Mouse (Mus musculus) liver, embryonic 14.5 days (tissue): ENCODE results near the gene Inpp5a. TPM values are rescaled to one million over a fixed set of nuclear protein-coding genes. Genes with fewer than 3 reads are reported as not detected.

Experiments used
- ATAC-seq: fragments of 200-750 bp; cut with Nextera tagmentation; 2 replicates; pipeline ENCODE4 v1.8.0; 2017; ENCODE audit warnings: moderate number of reproducible peaks, mild to moderate bottlenecking, moderate library complexity; ENCODE audit not compliant: insufficient read depth
- DNase-seq, 3 experiments: peaks; one replicate each; pipeline ENCODE4 v3.0.0-alpha.2; 2012 to 2013; ENCODE audit warnings: low read depth in 3 of 3, low spot score in 3 of 3
- H3K27ac ChIP-seq: fragments of 300-500 bp; sonication (generic); 2 replicates; pipeline ENCODE4 v1.5.1; 2014; ENCODE audit warnings: moderate library complexity, mild to moderate bottlenecking, control low read depth, inconsistent platforms
- H3K27me3 ChIP-seq: fragments of 300-500 bp; sonication (generic); 2 replicates; pipeline ENCODE4 v1.6.1; 2014; ENCODE audit warnings: mild to moderate bottlenecking, low read length, moderate library complexity; ENCODE audit not compliant: control insufficient read depth, insufficient read depth
- H3K36me3 ChIP-seq: fragments of 300-500 bp; sonication (generic); replicated peaks from 2 replicates; pipeline ENCODE4 v1.6.1; 2014; ENCODE audit warnings: low read depth; ENCODE audit not compliant: control insufficient read depth, insufficient read depth
- H3K4me1 ChIP-seq, 2 experiments: fragments of 200-500 bp in 1 of 2; fragments of 300-500 bp in 1 of 2; sonication (generic) in 1 of 2; replicated peaks; 2 replicates each; pipeline ENCODE4 v1.6.1; 2012 to 2014; ENCODE audit warnings: antibody characterized with exemption in 1 of 2, inconsistent platforms in 1 of 2, low read length in 1 of 2; ENCODE audit not compliant: control insufficient read depth in 2 of 2, insufficient read depth in 2 of 2
- H3K4me2 ChIP-seq: fragments of 300-500 bp; sonication (generic); 2 replicates; pipeline ENCODE4 v1.6.1; 2014; ENCODE audit warnings: low read depth, mild to moderate bottlenecking, control low read depth, moderate library complexity
- H3K4me3 ChIP-seq, 2 experiments: fragments of 200-500 bp in 1 of 2; fragments of 300-500 bp in 1 of 2; sonication (generic) in 1 of 2; 2 replicates each; pipeline ENCODE4 v1.5.1; 2012 to 2014; ENCODE audit warnings: low read depth in 2 of 2, low read length in 2 of 2, mild to moderate bottlenecking in 2 of 2, control low read depth in 1 of 2, inconsistent platforms in 1 of 2, moderate library complexity in 1 of 2; ENCODE audit not compliant: insufficient read depth in 1 of 2
- H3K9ac ChIP-seq: fragments of 300-500 bp; sonication (generic); replicated peaks from 2 replicates; pipeline ENCODE4 v1.6.1; 2014; ENCODE audit warnings: mild to moderate bottlenecking, control low read depth, moderate library complexity
- H3K9me3 ChIP-seq: fragments of 300-500 bp; sonication (generic); 2 replicates; pipeline ENCODE4 v1.6.1; 2016; ENCODE audit warnings: low read length, mixed read lengths; ENCODE audit not compliant: control insufficient read depth
- CTCF ChIP-seq: IDR thresholded peaks from 2 replicates; pipeline ENCODE4 v1.5.1; 2016; ENCODE audit warnings: antibody characterized with exemption, low read depth, control low read depth
- EP300 ChIP-seq: IDR thresholded peaks from 2 replicates; pipeline ENCODE4 v1.6.1; 2016; ENCODE audit warnings: antibody characterized with exemption, low read depth
- WGBS: fragments of 180-500 bp; shearing (Covaris S2); extraction: QIAGEN DNeasy Blood & Tissue Kit; methylation state at CpG from one replicate; pipeline ENCODE4 v1.1.7; 2014; ENCODE audit not compliant: insufficient replicate concordance; 5-methylcytosine and 5-hydroxymethylcytosine counted together
- polyA plus RNA-seq, 2 experiments: library from polyadenylated mRNA; depleted of rRNA in 1 of 2; stranded (reverse) in 1 of 2; unstranded in 1 of 2; fragments of >200 nt; fragmentation: Nextera tagmentation in 1 of 2; extraction: Ambion mirVana in 1 of 2; gene quantifications; 2 replicates each; pipeline versions ENCODE4 v1.2.1 to v1.2.3; 2012 to 2014

The Inpp5a gene
- polyA plus RNA-seq, 2 experiments: 2.4 to 3.5 TPM

GRCm38 (mm10) chr7:139361799-139362198 is 27.1 kb upstream of the Inpp5a start:
- no peak overlapping the region for H3K9ac ChIP-seq
- H3K4me3 ChIP-seq: no peak overlapping the region
- no peak for ATAC-seq
- no peaks in the 10 kb centered on the region for H3K36me3 ChIP-seq
- 53% methylated on average over 5 of the region's 5 CpGs for WGBS
- H3K27me3 ChIP-seq: no peaks in the 10 kb centered on the region
- H3K4me1 ChIP-seq: peaks cover 0 to 16% of the 10 kb centered on the region in 2 experiments; a peak in 2 of 4 replicates
- H3K9me3 ChIP-seq: no peaks in the 10 kb centered on the region
- DNase-seq: no peak
- H3K4me2 ChIP-seq: no peak overlapping the region
- no peak overlapping the region for H3K27ac ChIP-seq
- TF ChIP-seq CTCF: no peak
- no peak for TF ChIP-seq EP300

DNA sequence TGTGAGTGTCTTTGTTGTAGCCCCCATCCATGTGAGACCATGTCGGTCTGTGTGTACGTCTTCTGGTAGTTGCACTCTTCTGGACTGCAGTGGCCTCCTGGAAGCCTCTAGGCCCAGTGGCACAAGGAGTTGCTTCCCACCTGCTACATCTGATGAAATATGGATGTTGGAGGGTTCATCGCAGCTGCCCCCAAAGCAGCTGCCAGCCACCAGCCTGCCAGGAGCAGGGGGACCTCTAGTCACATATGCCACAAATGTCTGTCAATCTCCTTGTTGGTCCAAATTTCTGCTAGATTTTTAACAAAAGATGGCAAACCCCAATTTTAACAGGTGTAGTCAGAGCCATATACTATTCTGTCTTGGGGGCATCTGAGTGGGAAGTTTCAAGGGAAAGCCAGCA is 26.4 kb upstream of the Inpp5a start:
- no peaks in the 10 kb centered on the region for H3K9me3 ChIP-seq
- H3K4me2 ChIP-seq: no peak overlapping the region
- H3K36me3 ChIP-seq: no peaks in the 10 kb centered on the region
- H3K4me1 ChIP-seq: peaks cover 0 to 16% of the 10 kb centered on the region in 2 experiments; a peak in 2 of 4 replicates
- no peak overlapping the region for H3K27ac ChIP-seq
- H3K4me3 ChIP-seq: no peak overlapping the region
- H3K9ac ChIP-seq: no peak overlapping the region
- ATAC-seq: no peak
- H3K27me3 ChIP-seq: no peaks in the 10 kb centered on the region
- DNase-seq: no peak
- no peak for TF ChIP-seq CTCF
- TF ChIP-seq EP300: no peak
- WGBS: 90% methylated on average over 3 of the region's 3 CpGs

DNA sequence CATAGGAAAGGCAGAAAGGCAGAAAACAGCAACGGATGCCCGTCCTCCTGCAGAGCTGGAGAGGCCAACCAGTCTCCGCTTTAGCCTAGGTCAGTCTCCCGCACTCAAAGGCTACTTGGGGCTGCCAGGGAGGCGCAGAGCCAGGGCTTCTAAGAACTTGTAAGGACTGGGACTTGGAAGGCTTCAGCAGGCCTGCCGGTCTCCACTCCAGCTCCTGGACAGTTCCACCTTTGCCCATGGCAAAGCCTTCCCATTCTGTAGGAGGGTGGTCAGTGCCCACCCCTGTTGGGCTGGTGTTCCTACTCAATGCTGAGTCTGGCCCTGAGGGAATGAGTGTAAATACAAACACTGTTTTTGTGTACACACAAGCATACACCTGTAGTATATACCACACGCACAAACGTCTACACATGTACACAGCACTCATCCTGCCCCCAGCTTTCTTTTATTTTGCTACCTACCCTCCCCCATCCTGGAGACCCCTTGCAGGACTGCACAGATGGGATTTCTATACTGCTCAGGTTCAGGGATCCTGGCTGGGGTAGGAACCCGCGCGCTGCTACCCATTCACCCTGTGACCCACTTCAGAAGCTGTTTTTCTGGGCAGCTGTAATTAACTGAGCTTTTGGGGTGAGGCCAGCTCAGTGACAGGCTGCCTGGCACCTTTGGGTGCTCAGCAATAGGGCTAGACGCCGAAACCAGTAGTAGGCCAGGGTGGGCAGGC is 25.5 kb upstream of the Inpp5a start:
- Histone ChIP-seq H3K4me2 (no peak overlapping the region), H3K4me1 (peaks cover 0 to 16% of the 10 kb centered on the region in 2 experiments; a peak in 2 of 4 replicates), H3K4me3 (no peak overlapping the region), H3K27me3 (no peaks in the 10 kb centered on the region), H3K36me3 (no peaks in the 10 kb centered on the region), H3K9me3 (no peaks in the 10 kb centered on the region), H3K9ac (no peak overlapping the region), H3K27ac (no peak overlapping the region)
- no peak for TF ChIP-seq EP300
- no peak for TF ChIP-seq CTCF
- ATAC-seq (no peak), DNase-seq (no peak)
- WGBS: 67% methylated on average over 13 of the region's 13 CpGs

DNA sequence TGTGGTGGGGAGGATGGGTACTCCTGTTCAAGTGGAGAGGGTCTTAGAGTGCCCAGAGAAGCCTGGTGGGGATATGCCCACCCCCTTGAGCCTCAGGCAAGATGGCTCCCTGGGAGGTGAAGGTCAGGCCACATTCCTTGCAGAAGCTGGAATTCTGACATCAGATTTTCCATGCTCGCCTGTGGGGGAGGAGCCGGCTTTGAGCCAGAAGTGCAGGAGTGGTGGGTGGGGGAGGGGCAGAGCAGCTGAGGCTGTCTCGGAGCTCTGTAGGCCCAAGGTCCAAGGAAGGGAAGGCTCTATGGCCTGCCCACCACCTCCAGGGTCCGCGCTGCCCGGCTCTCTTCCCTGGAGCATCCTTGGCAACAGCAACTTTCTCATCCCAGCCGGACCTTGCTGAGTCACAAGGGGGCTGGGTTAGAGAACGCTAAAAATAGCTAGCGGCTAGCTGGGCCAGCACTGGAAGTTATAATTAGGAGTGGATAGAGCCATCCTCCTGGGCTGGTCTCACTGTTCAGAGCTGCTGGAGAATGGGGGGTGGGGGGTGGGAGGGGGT is 24.8 kb upstream of the Inpp5a start:
- 10% methylated on average over 9 of the region's 9 CpGs for WGBS
- ATAC-seq: peak; percentile 41; the same call in 1 of the 2 replicates

More for the DNA sequence above, 24.8 kb upstream of the Inpp5a start:
- Histone ChIP-seq H3K9ac (no peak overlapping the region), H3K27me3 (no peaks in the 10 kb centered on the region), H3K4me1 (peaks cover 0 to 16% of the 10 kb centered on the region in 2 experiments; a peak in 2 of 4 replicates), H3K9me3 (no peaks in the 10 kb centered on the region), H3K4me3 (no peak overlapping the region), H3K36me3 (no peaks in the 10 kb centered on the region), H3K4me2 (no peak overlapping the region), H3K27ac (no peak overlapping the region)
- TF ChIP-seq EP300 (no peak), CTCF (no peak)
- DNase-seq: no peak
